Mouse (Mus musculus): ENCODE data around the gene Cadm1. TPM values are rescaled to one million over a fixed set of nuclear protein-coding genes. Genes with fewer than 3 reads are reported as not detected.

Cadm1 gene
- polyA plus RNA-seq, 1 experiment: 92.2 TPM

- Histone ChIP-seq H3K27me3 (ENCODE audit: control insufficient read depth, insufficient read depth, low read length) (no peaks in the 10 kb centered on the region), H3K27ac (ENCODE audit: control insufficient read depth, insufficient read depth, low read depth, low read length) (no peak overlapping the region), H3K4me1 (ENCODE audit: control insufficient read depth, insufficient read depth, low read length) (no peaks in the 10 kb centered on the region), H3K4me3 (ENCODE audit: control insufficient read depth, low read depth, low read length) (no peak overlapping the region), H3K36me3 (ENCODE audit: control insufficient read depth, insufficient read depth, low read length) (no peaks in the 10 kb centered on the region)
- no peak for TF ChIP-seq POLR2A (IDR thresholded peaks at IDR 0.05; ENCODE audit: control insufficient read depth, low read depth, low read length)
- TF ChIP-seq CTCF (IDR thresholded peaks at IDR 0.05; ENCODE audit: control insufficient read depth, insufficient read depth, insufficient replicate concordance, low read depth, low read length): no peak
These were observed 247.3 kb downstream of the Cadm1 start for GRCm38 (mm10) chr9:47776941-47777919.

- Histone ChIP-seq H3K36me3 (ENCODE audit: control insufficient read depth, insufficient read depth, low read length) (no peaks in the 10 kb centered on the region), H3K4me3 (ENCODE audit: control insufficient read depth, low read depth, low read length) (no peak overlapping the region), H3K4me1 (ENCODE audit: control insufficient read depth, insufficient read depth, low read length) (no peaks in the 10 kb centered on the region), H3K27me3 (ENCODE audit: control insufficient read depth, insufficient read depth, low read length) (no peaks in the 10 kb centered on the region), H3K27ac (ENCODE audit: control insufficient read depth, insufficient read depth, low read depth, low read length) (no peak overlapping the region)
- TF ChIP-seq CTCF (IDR thresholded peaks at IDR 0.05; ENCODE audit: control insufficient read depth, insufficient read depth, insufficient replicate concordance, low read depth, low read length): no peak
- no peak for TF ChIP-seq POLR2A (IDR thresholded peaks at IDR 0.05; ENCODE audit: control insufficient read depth, low read depth, low read length)
These were observed 248.5 kb downstream of the Cadm1 start for GRCm38 (mm10) chr9:47778438-47778837.

- H3K36me3 ChIP-seq (ENCODE audit: control insufficient read depth, insufficient read depth, low read length): no peaks in the 10 kb centered on the region
- no peak overlapping the region for H3K27ac ChIP-seq (ENCODE audit: control insufficient read depth, insufficient read depth, low read depth, low read length)
- H3K27me3 ChIP-seq (ENCODE audit: control insufficient read depth, insufficient read depth, low read length): no peaks in the 10 kb centered on the region
- no peak for TF ChIP-seq CTCF (IDR thresholded peaks at IDR 0.05; ENCODE audit: control insufficient read depth, insufficient read depth, insufficient replicate concordance, low read depth, low read length)
- TF ChIP-seq POLR2A (IDR thresholded peaks at IDR 0.05; ENCODE audit: control insufficient read depth, low read depth, low read length): no peak
- H3K4me1 ChIP-seq (ENCODE audit: control insufficient read depth, insufficient read depth, low read length): no peaks in the 10 kb centered on the region
- no peak overlapping the region for H3K4me3 ChIP-seq (ENCODE audit: control insufficient read depth, low read depth, low read length)
These were observed 249.3 kb downstream of the Cadm1 start for GRCm38 (mm10) chr9:47779291-47779690.

GRCm38 (mm10) chr9:47786642-47787041 is 256.7 kb downstream of the Cadm1 start:
- TF ChIP-seq POLR2A (IDR thresholded peaks at IDR 0.05; ENCODE audit: control insufficient read depth, low read depth, low read length) (no peak), CTCF (IDR thresholded peaks at IDR 0.05; ENCODE audit: control insufficient read depth, insufficient read depth, insufficient replicate concordance, low read depth, low read length) (no peak)
- Histone ChIP-seq H3K36me3 (ENCODE audit: control insufficient read depth, insufficient read depth, low read length) (no peaks in the 10 kb centered on the region), H3K4me1 (ENCODE audit: control insufficient read depth, insufficient read depth, low read length) (no peaks in the 10 kb centered on the region), H3K4me3 (ENCODE audit: control insufficient read depth, low read depth, low read length) (no peak overlapping the region), H3K27ac (ENCODE audit: control insufficient read depth, insufficient read depth, low read depth, low read length) (no peak overlapping the region), H3K27me3 (ENCODE audit: control insufficient read depth, insufficient read depth, low read length) (no peaks in the 10 kb centered on the region)

GRCm38 (mm10) chr9:47798478-47798877 is 268.5 kb downstream of the Cadm1 start:
- Histone ChIP-seq H3K36me3 (ENCODE audit: control insufficient read depth, insufficient read depth, low read length) (no peaks in the 10 kb centered on the region), H3K4me3 (ENCODE audit: control insufficient read depth, low read depth, low read length) (no peak overlapping the region), H3K27me3 (ENCODE audit: control insufficient read depth, insufficient read depth, low read length) (no peaks in the 10 kb centered on the region), H3K27ac (ENCODE audit: control insufficient read depth, insufficient read depth, low read depth, low read length) (no peak overlapping the region), H3K4me1 (ENCODE audit: control insufficient read depth, insufficient read depth, low read length) (no peaks in the 10 kb centered on the region)
- TF ChIP-seq CTCF (IDR thresholded peaks at IDR 0.05; ENCODE audit: control insufficient read depth, insufficient read depth, insufficient replicate concordance, low read depth, low read length): no peak
- TF ChIP-seq POLR2A (IDR thresholded peaks at IDR 0.05; ENCODE audit: control insufficient read depth, low read depth, low read length): no peak

GRCm38 (mm10) chr9:47801242-47801641 is 271.3 kb downstream of the Cadm1 start:
- Histone ChIP-seq H3K27ac (ENCODE audit: control insufficient read depth, insufficient read depth, low read depth, low read length) (no peak overlapping the region), H3K4me1 (ENCODE audit: control insufficient read depth, insufficient read depth, low read length) (no peaks in the 10 kb centered on the region), H3K36me3 (ENCODE audit: control insufficient read depth, insufficient read depth, low read length) (no peaks in the 10 kb centered on the region), H3K27me3 (ENCODE audit: control insufficient read depth, insufficient read depth, low read length) (no peaks in the 10 kb centered on the region), H3K4me3 (ENCODE audit: control insufficient read depth, low read depth, low read length) (no peak overlapping the region)
- TF ChIP-seq POLR2A (IDR thresholded peaks at IDR 0.05; ENCODE audit: control insufficient read depth, low read depth, low read length) (no peak), CTCF (IDR thresholded peaks at IDR 0.05; ENCODE audit: control insufficient read depth, insufficient read depth, insufficient replicate concordance, low read depth, low read length) (no peak)

- no peaks in the 10 kb centered on the region for H3K4me1 ChIP-seq (ENCODE audit: control insufficient read depth, insufficient read depth, low read length)
- H3K36me3 ChIP-seq (ENCODE audit: control insufficient read depth, insufficient read depth, low read length): no peaks in the 10 kb centered on the region
- TF ChIP-seq CTCF (IDR thresholded peaks at IDR 0.05; ENCODE audit: control insufficient read depth, insufficient read depth, insufficient replicate concordance, low read depth, low read length): no peak
- TF ChIP-seq POLR2A (IDR thresholded peaks at IDR 0.05; ENCODE audit: control insufficient read depth, low read depth, low read length): no peak
- no peak overlapping the region for H3K4me3 ChIP-seq (ENCODE audit: control insufficient read depth, low read depth, low read length)
- no peaks in the 10 kb centered on the region for H3K27me3 ChIP-seq (ENCODE audit: control insufficient read depth, insufficient read depth, low read length)
- no peak overlapping the region for H3K27ac ChIP-seq (ENCODE audit: control insufficient read depth, insufficient read depth, low read depth, low read length)
These were observed 272.6 kb downstream of the Cadm1 start for GRCm38 (mm10) chr9:47802527-47802926.

Data from testis, adult 2 months (tissue).